Mouse (Mus musculus) CD8-positive naive resting alpha-beta T cell, adult 2 months (primary cell): Measurements from ENCODE around the gene Taf15.

ENCODE experiments used
- DNase-seq, 2 experiments: peaks; one replicate each; pipeline ENCODE4 v3.0.0; 2022; ENCODE audit warnings: low read depth in 2 of 2, low spot score in 2 of 2

The Taf15 gene

DNA sequence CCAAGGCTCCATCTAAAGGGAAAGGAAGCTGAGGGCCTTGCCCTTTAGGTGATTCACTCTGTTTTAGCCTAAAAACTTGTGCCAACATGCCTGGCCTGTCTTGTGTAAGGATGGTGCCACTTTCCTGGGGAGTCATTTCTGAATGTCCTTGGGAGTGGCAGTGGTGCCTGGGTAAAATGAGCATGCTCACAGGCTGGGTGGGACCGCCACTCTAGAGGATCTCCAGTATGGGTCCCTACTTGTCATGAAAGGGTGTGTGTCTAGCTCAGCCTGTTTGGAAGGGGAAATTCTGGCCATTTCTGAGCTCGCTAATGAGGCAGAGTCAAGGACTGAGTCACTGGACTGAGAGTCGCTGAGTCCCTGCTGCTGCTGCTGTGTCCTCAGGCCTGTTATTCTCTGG, 17.3 kb upstream of the Taf15 start:
- DNase-seq, result no peak

DNA sequence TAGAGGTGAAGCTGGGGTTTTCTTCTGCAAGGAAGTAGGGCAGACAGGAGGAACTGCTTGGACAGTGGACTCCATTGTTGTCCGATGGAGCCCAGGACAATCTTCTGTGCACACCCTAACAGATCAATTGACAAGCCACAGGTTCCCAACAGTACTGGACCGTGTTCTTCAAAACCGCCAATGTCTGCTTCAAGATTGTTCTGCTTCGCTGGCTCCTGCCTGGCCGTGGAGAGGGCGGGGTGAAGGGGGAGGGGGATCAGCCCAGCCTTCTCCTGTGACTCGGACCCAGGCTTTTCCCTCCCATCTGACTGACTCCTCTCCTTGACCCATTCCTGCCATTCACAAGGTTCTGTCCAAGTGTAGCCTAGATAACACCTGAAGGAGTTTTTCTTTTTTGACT, 15.6 kb upstream of the Taf15 start:
- DNase-seq, result no peak

DNA sequence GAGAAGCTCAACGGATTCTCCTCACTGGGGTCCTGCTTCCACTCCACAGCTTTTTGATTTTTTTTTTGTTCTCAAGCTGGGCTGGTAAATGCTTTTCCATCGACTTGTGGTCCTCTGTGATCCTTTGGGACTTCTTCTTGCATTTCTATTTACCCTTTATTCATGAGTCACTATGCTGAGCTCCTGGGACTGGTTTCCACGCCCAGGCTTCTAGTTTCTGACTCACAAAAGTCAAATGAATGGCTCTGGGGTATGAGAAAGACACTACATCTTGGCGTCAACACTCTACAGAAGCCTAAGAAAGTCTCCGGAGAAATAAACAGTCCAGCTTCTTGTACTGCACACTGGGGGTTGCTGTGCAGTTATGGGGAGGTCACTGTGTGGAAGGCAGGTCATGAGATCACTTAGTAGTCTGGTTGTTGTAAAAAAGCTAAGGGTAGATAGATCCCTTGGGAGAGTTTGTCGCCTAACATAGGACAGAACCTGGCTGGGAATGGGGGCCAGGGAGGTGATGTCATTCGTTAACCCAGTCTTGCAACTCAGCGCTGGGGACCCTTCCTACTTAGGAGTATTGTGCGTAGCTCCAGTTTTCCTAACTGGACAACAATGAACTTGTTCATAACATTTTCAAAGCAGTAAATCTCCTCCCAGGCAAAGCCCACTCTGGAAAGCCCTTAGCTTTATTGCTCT, 14.8 kb upstream of the Taf15 start:
- no peak for DNase-seq

DNA sequence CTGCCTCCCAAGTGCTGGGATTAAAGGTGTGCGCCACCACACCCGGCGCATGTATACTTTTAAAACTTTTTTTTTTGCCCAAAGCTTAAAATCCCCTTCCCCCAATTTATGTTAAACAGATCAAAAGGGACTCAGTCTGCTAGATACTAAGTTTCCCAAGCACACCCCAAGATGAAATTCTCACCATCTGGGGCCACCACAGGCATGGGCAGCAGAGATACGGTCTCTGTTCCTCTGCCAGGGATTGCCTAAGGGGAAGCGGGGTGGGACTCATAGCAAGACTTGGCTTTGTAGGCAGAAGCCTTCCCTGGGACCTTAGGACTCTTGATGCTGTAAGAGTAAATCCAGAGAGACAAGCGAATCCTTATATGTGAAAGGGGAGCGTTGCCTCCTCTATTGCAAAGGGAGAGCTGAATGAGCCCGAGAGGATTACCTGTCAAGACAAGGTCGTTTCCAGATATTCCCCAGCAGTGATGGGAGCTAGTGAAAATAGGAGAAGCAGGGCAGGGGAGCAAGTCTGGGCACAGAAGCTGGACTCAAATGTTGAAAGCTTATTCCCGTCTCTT, 11.3 kb upstream of the Taf15 start:
- no peak for DNase-seq

DNA sequence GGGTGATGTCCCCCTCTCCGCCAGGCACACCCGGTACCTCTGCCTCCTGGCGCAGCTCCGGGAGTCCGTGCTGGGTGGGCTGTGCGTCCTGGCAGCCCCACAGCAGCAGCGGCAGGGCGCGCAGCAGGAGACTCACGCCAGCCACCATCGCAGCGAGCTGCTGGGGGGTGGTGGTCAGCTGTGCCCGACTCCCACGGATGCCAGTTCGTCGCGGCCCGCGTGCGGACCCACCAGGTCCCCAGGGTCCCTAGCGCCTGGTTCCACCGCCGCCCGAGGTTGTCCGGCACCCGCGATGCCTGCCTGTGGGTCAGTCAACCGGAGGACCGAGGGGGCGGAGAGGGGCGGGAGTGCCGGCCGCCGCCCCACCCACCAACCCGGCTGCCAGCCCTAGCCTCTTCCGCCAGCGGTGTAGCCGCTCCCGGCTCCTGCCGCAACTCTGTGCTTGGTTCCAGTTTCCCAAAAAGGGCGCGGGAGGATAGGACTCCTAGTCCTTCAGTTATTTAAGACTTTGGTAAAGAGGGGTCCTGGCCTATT, 10.1 kb upstream of the Taf15 start, which contains the start of gene Mmp28:
Gene Mmp28 (minus strand): TSS at position 361 of the 534 bp plus-strand sequence.
- DNase-seq, result no peak

DNA sequence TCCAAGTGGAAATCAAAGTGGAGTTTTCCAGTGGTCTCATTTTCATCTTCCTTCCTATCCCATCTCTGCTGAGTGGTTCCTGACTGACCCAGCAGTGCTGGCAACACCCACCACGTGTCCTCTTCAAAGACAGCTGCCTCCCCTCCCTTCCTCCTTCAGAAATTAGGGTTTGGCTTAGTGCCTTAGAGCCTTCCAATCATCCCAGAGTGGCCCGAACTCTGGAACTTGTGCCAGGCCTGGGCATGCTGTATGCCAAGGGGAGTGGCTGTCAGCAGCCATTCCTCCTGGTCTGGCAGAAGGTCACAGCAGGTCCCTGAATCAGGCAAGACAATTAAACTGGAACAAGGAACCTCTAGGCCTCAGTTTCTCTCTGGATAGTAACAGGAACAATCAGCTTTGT, 6.9 kb upstream of the Taf15 start:
- no peak for DNase-seq

DNA sequence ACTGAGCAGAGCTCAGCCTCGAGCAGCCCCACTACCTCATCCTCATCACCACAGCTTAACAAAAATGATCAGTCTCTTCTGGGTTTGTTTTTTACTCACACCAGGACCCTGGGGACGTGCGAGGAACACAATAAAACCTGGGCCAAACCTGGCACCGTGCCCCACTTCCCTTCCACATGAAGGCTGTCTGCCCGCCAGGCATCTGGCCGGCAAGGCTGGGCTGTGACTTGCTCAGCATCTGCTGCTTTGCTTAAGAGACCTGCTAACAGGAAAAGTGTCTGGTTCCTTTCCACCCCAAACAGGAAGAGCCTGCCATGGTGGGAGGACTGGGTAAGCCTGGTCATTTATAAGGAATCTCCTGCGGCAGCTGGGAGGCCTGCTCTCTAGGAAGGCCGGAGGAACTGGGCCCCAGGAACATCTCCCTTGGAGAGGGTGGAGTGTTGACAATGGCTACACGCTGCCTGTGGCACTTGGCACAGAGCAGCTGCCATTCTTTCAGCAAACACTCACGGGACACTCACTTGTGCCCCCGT, 5.7 kb upstream of the Taf15 start:
- DNase-seq, result no peak

DNA sequence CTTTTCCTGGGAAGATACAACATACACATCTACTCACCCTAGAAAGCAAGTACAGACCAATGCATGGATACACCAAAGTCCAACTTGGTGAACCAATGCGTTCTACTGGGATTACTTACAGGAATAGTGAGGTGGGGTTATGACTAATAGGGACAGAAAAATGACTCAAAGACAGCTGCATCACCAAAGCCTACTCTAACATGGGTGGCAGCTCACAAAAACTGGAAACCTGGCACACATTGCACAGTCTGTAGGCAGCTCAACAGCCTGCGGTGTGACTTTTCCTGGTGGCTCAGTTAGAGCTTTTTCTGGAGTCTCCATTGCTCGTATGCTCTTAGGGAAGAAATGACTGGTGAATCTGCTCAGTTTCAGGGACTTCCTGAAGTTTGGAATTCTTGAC, 4.1 kb upstream of the Taf15 start:
- DNase-seq, result no peak

DNA sequence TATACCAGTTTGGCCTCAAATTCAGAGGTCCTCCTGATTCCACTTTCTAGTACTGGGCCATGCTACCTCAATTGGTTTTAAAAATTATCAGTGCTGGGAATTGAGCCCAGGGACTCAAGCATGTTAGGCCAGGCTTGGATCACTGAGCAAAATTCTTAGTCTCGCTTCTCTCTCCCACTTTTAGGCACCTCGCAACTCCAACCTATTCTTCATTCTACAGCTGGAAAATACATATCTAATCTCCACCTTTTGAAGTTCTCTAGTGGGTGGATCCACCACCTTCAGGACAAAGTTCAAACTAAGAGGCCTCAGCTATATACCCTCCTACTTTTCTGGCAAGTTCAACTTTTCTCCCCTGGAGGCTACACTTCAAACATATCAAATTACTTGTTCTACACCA, 1.1 kb upstream of the Taf15 start:
- DNase-seq, result no peak

DNA sequence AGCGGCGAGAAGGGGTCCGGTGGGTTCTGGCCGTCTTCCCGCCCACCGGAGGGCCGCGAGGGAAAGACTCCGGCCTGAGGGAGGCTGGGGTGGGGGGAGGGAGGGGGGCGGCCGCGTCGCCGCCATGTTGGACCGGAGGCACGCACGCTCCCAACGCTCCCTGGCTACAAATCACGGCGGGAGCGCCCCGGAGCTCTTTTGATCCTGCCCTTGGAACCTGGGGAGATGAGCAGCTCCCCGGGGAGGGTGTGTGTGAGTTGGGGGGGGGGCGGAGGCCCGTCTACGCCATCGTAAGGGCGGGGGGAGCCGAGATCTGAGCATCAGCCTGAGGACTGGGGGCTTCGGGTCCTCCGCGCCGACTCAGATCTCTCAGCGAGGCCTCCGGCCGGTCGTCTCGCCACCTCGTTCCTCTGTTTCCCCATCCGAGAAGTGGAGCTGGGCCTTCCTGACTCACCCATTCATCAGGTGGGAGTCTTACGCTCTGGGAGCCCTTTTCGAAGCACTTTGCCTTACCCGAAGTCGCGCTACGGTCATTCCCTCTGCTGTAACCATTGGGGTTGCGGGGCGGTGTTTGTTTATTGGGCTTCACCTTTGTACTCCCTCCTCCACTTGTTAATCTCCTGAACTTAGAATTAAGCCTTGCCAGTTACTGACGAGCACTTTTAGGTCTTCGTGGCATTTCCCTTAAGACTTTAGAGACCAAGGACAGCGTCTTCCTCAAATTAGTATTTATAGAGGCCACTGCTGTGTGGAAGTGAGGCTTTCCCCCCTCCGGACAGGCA, 540 bp downstream of the Taf15 start:
- peak in 1 of 2 experiments; percentile 12 for DNase-seq

DNA sequence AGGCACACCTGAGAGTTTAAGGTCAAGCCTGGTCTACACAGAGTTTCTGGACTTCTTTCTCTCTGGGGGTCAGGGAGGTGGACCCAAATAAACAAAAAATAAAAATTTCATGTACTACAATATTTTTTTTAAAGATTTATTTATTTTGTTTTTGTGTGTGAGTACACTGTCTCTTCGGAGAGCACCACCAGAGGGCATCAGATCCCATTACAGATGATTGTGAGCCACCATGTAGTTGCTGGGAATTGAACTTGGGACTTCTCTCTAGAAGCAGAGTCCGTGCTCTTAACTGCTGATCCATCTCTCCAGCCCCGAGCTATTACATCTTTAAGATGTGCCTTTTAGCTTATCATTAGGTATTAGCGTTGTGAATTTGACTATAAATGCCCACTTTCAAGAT, 18.6 kb downstream of the Taf15 start:
- no peak for DNase-seq

DNA sequence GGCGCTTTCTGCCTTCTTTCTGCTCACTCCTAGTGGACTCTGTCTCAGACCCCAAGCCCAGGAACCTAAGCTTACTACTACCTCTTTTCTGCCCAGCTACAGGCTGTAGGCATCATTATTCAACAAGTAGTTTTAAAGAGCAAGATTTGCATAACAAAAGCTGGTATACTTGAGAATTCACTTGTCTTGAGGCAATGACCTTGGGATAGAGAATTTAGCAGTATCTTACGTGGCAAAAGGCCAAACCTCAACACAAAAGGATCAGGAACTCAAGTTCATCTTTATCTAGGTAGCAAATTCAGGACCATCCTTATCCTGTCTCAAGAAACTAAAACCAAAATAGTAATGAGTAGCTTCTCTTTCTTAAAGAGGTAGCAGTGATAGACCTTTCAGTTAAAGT, 22.7 kb downstream of the Taf15 start:
- no peak for DNase-seq

DNA sequence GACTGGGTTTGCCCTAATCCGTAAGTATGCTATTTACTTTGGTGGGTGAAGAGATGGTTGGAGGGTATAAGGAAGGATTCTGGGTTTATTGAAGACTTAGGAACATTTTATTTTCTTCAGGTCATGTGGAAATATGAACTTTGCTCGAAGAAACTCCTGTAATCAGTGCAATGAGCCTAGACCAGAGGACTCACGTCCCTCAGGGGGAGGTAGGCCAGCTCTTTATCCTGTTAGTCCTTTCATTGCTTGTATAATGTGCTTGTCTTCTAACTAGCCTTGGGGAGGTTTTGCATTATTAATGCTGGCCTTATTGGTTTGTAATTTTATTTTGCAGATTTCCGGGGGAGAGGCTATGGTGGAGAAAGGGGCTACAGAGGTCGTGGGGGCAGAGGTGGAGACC, 31.4 kb downstream of the Taf15 start:
- DNase-seq, result no peak

DNA sequence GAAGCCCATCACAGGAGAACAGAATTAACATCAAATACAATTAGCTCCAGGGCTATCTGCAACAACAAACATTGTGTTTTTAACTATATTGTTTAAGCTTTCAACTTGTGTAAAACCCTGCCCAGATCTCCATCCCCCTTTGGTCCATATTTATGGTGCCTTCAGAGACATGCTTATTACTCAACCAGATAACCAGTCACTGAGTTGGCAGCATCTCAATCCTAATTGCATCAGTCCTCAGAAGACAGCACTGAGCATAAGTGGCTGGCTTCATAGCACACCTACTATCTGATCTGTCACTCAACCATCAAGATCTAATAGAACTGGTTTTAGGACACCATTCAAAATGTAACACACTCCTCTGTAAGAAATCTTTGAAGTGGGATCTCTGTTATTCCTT, 36.6 kb downstream of the Taf15 start:
- DNase-seq, result no peak

DNA sequence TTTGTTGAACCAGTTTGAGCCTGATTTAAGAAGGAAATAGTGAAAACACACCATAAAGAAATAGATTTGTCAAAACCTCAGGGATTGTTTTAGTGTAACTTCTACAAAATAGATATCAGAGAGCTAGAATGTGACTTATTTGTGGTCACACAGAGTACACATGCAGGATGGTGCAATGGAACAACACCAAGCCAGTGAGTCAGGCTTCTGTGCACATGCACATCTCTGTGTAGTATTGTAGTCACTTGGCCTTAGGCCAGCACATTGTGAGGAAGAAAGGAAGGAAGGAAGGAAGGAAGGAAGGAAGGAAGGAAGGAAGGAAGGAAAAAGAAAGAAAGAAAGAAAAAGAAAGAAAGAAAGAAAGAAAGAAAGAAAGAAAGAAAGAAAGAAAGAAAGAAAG, 44.3 kb downstream of the Taf15 start:
- DNase-seq, result no peak

DNA sequence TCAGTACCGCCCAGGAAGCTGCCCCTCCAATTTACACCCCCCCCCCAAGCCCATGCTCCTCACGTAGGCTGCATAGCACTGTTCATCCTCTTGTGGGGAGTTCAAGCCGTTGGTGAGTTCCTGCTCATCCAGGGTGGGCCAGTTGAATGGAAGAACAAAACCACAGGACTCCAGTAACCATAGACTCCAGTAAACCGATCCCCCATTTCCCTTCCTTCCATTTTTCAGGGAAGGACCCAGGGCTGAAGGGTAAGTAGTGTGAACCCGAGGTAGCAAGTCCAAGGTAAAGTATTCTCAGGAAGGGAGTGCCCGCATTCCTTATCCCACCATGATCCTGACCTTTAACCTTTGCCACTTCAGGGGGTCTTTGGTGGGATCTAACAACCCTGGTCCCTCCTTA, 45.5 kb downstream of the Taf15 start:
- no peak for DNase-seq

DNA sequence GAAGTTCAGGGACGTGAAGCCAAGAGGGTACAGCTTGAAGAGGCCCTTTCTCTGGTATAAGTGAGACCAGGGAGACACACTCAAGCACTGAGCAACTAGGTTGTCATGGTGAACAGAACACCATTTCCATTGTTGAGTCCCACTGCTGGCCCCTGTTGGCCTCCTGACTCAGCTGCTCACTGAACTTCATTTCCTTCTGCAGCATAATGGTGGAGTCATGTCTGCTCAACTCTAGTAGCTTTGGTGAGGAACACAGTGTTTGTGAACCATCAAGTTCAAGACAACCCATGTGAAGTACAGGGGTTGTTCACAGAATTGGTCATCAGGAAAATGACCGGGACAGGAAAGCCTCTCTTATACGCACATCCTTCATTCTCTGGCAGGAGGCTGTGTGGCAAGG, 49.2 kb downstream of the Taf15 start, which contains the start of gene Heatr9:
Gene Heatr9 (minus strand): TSS at position 101 of the 400 bp plus-strand sequence.
- no peak for DNase-seq

DNA sequence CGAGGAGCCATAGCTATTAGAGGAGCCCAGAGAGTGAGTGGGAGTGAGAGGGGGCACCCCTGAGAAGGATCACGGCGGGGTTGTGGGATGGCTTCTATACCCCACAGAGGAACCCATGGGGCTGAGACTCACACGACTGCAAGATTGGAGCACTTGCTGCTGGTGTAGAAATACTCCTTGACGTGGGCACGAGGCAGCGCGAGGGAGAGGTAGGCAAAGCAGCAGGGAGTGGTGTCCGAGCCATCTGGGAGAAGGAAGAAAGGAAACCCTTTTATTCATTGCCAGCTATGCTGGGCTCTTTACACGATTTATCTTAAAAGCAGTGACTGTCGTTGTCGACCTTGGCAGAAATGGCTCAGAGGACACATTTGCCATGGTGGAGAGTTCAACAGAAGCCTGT, 56.1 kb downstream of the Taf15 start:
- no peak for DNase-seq

DNA sequence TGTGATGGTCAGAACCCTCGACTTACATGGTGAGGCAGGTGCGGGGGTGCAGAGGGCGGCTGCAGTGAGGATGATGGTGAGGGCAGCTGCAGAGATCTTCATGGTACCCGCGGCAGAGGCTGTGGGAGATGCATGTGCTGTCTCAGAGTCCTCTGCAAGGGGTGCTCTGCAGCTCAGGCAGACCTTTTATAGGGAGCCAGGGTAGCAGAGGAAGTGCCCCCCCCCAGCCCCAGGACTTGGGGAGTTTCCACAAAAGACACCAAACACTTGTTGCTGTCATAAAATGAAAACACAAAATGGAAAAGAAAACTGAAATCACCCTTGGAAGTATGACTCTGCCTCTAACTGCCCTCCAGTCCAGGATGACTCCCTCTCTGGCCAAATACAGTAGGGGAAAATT, 57.5 kb downstream of the Taf15 start, which contains the start of gene Ccl5:
Gene Ccl5 (minus strand): TSS at position 159 of the 400 bp plus-strand sequence.
- no peak for DNase-seq

DNA sequence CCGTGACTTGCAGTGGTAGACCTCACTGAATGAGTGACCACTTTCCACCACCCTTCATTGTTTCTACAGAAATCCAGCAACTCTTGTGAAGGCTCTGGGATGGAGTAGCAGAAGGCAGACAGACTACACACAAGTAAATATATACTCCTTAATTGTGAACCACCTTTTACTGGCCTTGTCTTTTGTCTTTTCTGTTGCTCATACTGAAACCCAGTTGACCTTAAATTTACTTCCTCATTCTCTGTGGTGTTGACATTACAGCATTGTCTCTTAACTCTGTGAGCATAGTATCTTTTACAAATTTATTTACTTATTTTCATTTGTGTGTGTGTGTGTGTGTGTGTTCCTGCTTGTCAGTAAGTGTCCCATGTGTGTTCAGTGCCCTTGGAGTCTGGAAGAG, 60.3 kb downstream of the Taf15 start:
- no peak for DNase-seq

DNA sequence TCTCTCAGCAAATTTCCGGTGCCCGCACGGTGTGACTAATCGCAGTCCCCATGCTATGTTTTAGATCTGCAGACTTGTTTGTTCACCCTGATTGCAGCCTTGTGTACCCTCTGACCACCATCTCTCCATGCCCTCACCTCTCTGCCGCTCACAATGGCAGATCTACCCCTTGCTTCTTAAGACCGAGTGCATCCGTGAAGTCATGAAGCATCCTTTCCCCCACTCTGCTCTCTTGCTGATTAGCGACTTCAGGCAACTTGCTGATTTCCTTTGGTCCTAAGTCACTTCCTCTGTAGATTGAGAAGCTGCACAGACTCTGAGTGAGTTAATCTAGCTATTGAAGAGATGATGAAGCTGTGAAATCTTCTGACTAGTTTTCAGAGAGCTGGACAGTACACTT, 61.3 kb downstream of the Taf15 start:
- no peak for DNase-seq
